Mouse (Mus musculus) heart, adult 10 weeks (tissue): Measurements from ENCODE around the gene Trak1. TPM values are rescaled to one million over a fixed set of nuclear protein-coding genes. Genes with fewer than 3 reads are reported as not detected.

ENCODE experiments used
- polyA plus RNA-seq: library from polyadenylated mRNA; stranded (reverse); fragments of 350-450 nt; fragmentation: Illumina TruSeq; extraction: RNeasy Lipid Tissue Mini Kit (QIAGEN cat#74804); gene quantifications from one replicate; pipeline ENCODE4 v1.2.3, GENCODE M21; 2014; ENCODE audit warnings: low read depth, low replicate concordance

Gene Trak1
- 187 TPM for polyA plus RNA-seq

DNA sequence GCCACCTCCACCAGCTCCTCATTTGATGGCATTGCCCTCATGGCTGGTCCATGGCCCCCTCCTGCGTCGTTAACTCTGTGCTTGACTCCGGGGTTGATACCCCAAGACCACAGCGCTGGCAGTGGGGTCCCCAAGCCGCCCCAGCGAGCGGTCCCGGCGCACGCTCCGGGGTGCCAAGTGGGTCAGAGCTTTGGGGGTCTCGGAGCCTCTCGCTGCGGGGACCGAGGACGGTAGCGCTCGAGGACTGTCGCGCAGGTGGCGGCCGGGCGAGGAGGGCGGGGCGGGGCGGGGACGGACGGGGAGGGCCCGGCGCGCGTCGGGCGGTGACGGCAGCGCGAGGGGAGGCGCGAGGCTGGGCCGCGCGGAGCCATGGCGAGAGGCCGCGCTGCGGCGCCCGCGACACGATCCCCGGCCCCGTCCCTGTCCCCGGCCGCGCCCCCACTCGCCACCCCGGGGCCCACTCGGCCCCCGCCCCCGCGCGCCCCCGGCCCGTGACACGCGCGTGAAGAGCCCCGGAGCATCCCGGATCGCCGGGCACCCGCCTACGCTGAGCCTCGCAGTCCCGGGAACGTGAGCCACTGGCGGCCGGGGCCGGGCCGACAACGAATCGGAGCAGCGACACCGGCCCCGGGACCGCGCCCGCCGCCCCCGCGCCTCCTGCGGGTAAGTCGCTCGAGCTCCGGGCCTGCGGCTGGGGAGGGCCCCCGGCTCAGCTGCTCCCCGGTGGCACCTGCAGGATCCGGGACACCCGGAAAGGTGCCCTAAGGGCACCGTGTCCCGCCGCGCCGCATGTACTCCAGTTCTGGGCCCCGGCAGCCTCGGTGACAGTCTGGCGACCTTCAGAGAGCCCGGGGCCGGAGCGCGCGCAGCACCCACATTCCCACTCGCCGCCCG, at the start of gene Trak1:
TSS of gene Trak1 (plus strand) at position 332 of the 894 bp plus-strand sequence.

DNA sequence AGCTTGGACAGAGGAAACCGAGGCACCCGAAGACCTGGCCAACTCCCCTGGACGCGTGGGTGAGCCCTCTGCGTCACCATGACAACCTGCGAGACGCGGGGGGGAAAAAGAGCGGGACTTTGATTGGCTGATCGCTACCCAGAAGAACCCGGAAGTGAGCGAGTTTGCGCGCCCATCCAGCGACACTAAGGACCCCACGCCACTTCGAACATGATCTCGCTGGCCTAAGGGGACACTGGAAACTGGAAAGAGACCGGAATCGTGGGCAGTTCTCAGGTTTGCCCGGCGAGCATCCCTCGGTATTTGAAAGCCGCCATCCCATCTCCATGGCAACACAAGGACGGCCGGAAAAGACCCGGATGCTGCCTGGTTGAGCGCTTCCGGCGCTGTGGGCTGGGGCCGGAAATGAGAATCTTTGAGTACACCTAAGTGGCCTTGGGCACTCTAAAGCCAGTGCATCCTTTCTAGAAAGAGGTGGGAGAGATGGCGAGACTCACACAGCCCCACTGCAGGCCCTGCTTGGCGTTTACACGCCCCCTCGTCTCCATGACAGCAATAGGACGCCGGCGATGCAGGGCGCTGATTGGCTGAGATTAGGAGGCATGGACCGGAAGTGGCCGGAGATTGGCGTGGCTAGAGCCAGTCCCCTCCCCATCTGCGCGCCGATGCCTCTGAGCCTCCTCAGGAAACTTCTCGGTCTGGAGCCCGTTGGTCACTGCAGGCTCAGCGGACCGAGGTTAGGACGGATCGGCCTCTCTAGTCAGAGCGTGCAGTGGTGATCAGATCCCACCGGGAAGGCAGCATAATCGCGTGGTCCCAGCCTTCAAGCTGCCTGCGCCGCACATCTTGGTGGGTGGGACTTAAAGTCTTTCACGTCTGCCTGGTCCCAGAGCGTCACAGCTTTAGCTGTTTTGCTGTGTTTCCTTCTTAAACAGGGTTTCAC, 19.9 kb upstream of the Trak1 start, which contains the start of gene Ulk4:
TSS of gene Ulk4 (minus strand) at position 80 of the 943 bp plus-strand sequence.

DNA sequence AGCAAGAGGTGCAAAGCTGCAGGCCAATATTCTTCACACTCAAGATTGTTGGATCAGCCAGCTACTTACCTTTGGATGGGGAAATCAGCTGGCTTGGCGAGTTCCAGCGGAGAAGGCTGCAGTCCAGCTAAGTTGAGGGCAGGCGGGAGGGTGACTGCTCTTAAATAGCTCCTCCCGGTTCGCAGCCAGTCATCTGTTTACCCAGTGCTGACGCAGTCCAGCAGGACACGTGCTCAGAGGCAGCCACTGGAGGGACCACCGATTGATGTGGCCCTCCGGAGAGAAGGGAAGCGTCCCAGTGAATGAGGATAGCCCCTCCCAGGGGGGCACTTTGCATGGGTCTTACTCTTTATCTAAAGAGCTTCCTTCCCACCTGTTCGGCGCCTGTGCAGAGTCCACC, 198.2 kb downstream of the Trak1 start, which contains the start of gene Cck:
TSS of gene Cck (minus strand) at position 166 of the 400 bp plus-strand sequence.

Other genes starting within 250 kb of the Trak1 start
- gene Ulk4, start 20.3 kb upstream of the Trak1 start, polyA plus RNA-seq, result 0.34 TPM
- gene Cck, start 198.2 kb downstream of the Trak1 start, polyA plus RNA-seq, result not detected